Mouse (Mus musculus) liver, embryonic 18 days (tissue): ENCODE measurements around the gene Pxdn. TPM values are rescaled to one million over a fixed set of nuclear protein-coding genes. Genes with fewer than 3 reads are reported as not detected.

Source experiments
- polyA plus RNA-seq: library from polyadenylated mRNA; depleted of rRNA; stranded (reverse); fragments of >200 nt; gene quantifications from 2 replicates; pipeline ENCODE4 v1.2.3, GENCODE M21; 2012; rRNA removed

The Pxdn gene
- polyA plus RNA-seq, result 3.9 and 5.1 TPM in 2 replicates

GRCm38 (mm10) chr12:29937308-29937707 is at the start of gene Pxdn:
Gene Pxdn (plus strand): TSS chr12:29937608.

Other genes with a start within 250 kb of the Pxdn start
- gene Tpo, start 195.0 kb downstream of the Pxdn start, polyA plus RNA-seq, result not detected in 2 replicates